Mouse (Mus musculus) embryonic facial prominence, embryonic 13.5 days (tissue): ENCODE measurements around the gene Ntn1. TPM values are rescaled to one million over a fixed set of nuclear protein-coding genes. Genes with fewer than 3 reads are reported as not detected.

Source experiments
- ATAC-seq: fragments of 200-750 bp; cut with Nextera tagmentation; 2 replicates; pipeline ENCODE4 v1.8.0; 2017; ENCODE audit warnings: low read depth; ENCODE audit not compliant: insufficient number of reproducible peaks, insufficient read depth, low FRiP score, low TSS enrichment
- H3K27ac ChIP-seq: fragments of 300-500 bp; sonication (generic); 2 replicates; pipeline ENCODE4 v1.5.1; 2015; ENCODE audit warnings: moderate library complexity, mild to moderate bottlenecking, inconsistent platforms
- H3K27me3 ChIP-seq: fragments of 300-500 bp; sonication (generic); 2 replicates; pipeline ENCODE4 v1.6.1; 2015; ENCODE audit warnings: mild to moderate bottlenecking, inconsistent platforms
- H3K36me3 ChIP-seq: fragments of 300-500 bp; sonication (generic); 2 replicates; pipeline ENCODE4 v1.6.1; 2015; ENCODE audit warnings: mild to moderate bottlenecking, inconsistent platforms
- H3K4me1 ChIP-seq: fragments of 300-500 bp; sonication (generic); 2 replicates; pipeline ENCODE4 v1.6.1; 2015; ENCODE audit warnings: inconsistent platforms
- H3K4me2 ChIP-seq: fragments of 300-500 bp; sonication (generic); 2 replicates; pipeline ENCODE4 v1.6.1; 2015; ENCODE audit warnings: moderate library complexity, mild to moderate bottlenecking, inconsistent platforms
- H3K4me3 ChIP-seq: fragments of 300-500 bp; sonication (generic); 2 replicates; pipeline ENCODE4 v1.5.1; 2015; ENCODE audit warnings: mild to moderate bottlenecking, inconsistent platforms
- H3K9ac ChIP-seq: fragments of 300-500 bp; sonication (generic); 2 replicates; pipeline ENCODE4 v1.6.1; 2015; ENCODE audit warnings: mild to moderate bottlenecking, inconsistent platforms
- H3K9me3 ChIP-seq: fragments of 300-500 bp; sonication (generic); 2 replicates; pipeline ENCODE4 v1.6.1; 2016; ENCODE audit warnings: inconsistent platforms
- WGBS: fragments of 180-500 bp; shearing (Covaris S2); methylation state at CpG from one replicate; pipeline ENCODE4 v1.1.7; 2015; ENCODE audit warnings: mixed read lengths; 5-methylcytosine and 5-hydroxymethylcytosine counted together
- polyA plus RNA-seq: library from polyadenylated mRNA; unstranded; fragments of >200 nt; fragmentation: Nextera tagmentation; extraction: Ambion mirVana; gene quantifications from 2 replicates; pipeline ENCODE4 v1.2.1, GENCODE M21; 2015

The Ntn1 gene
- polyA plus RNA-seq, 1 experiment from 2014 or later = 7.1 TPM

DNA sequence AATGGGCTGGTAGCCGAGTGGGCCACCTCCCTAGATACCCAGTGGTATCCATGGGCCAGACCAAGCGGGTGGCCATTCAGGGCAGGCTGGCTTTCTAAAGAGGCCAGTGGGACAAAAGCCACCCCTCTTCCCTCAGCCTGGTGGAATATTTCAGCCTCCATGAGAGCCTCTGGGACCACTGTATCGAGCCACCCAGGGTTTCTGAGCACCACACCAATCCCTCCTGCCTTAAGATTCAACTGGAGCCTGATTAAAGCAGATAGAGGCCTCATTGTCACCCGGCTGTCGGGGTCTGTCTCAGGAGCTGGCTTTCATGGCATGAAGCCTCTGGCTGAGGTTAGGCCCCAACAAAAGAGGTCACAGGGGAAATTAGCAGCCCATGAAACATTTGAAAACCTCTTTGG is 174.0 kb downstream of the Ntn1 start:
- H3K9ac ChIP-seq = no peak overlapping the region
- H3K4me1 ChIP-seq = peaks cover 15% of the 10 kb centered on the region
- H3K27ac ChIP-seq = no peak overlapping the region
- no peaks in the 10 kb centered on the region; the same call in 1 of the 2 replicates for H3K27me3 ChIP-seq
- H3K36me3 ChIP-seq = no peaks in the 10 kb centered on the region
- H3K4me2 ChIP-seq = no peak overlapping the region
- H3K9me3 ChIP-seq = no peaks in the 10 kb centered on the region
- no peak for ATAC-seq
- WGBS = 56% methylated on average over 5 of the region's 5 CpGs
- H3K4me3 ChIP-seq = no peak overlapping the region

DNA sequence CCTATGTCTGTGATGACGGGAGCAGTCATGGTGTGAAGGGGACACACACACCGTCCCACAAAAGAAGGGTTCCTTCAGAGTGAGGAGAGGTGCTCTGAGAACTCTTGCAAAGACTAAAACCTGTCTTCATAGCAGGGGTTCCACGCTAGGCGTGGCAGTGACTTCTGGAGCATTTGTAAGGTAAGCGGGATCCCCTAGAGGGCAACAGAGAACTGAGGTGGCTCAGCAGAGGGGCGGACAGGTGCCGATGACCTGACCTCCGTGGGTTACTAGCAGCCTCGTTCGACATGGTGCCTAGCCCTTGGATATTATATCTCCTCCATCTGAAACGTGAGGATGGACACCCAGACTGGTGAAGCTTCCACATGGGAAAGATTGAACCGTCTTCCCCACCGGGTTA is 177.5 kb downstream of the Ntn1 start:
- Histone ChIP-seq H3K27me3 (no peaks in the 10 kb centered on the region; the same call in 1 of the 2 replicates), H3K9ac (no peak overlapping the region), H3K4me3 (no peak overlapping the region), H3K4me2 (no peak overlapping the region), H3K4me1 (peaks cover 9% of the 10 kb centered on the region), H3K27ac (no peak overlapping the region), H3K9me3 (no peaks in the 10 kb centered on the region), H3K36me3 (no peaks in the 10 kb centered on the region)
- ATAC-seq = no peak
- WGBS = 61% methylated on average over 13 of the region's 13 CpGs

DNA sequence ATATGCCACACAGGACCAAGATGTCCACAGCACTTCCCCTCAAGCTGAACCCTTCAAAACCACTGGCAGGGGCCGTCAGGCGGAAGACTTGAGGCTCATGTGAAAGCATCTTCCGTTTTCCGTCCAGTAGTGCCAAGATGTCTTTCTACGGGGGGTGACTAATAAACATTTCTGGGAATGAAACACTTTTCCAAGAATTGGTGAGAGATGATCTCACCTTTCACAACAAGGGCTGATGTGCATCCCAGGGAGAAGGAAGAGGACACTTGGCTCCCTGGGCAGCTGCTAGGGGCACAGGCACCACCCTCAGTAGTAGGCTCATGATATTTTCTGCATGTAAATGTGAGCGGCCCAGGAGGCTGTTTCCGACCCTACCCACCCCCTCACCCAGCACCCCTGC is 178.4 kb downstream of the Ntn1 start:
- Histone ChIP-seq H3K27ac (no peak overlapping the region), H3K9ac (no peak overlapping the region), H3K27me3 (no peaks in the 10 kb centered on the region; the same call in 1 of the 2 replicates), H3K36me3 (no peaks in the 10 kb centered on the region), H3K4me1 (peaks cover 9% of the 10 kb centered on the region), H3K4me3 (no peak overlapping the region), H3K9me3 (no peaks in the 10 kb centered on the region), H3K4me2 (no peak overlapping the region)
- ATAC-seq = no peak
- WGBS = 91% methylated on average over 7 of the region's 7 CpGs

DNA sequence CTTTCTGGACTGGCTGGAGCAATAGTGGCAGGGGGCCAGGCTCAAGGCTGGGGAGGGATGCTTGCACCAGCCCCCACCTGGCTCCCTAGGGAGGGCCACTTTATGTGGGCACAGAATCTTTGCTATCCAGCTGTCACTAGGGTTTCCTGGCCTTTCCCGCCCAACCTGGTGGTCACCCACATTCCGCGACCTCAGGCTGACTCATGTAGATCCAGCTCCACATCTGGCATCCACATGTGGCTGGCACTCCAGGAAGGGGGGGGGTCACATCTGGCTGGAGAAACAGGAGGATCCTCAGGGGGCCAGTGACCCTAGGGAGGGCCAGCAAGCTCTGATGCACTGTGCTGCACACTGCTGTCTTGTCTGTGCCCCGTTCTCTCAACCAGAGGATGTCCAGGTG is 179.9 kb downstream of the Ntn1 start:
- 35% methylated on average over 4 of the region's 4 CpGs for WGBS
- Histone ChIP-seq H3K27me3 (no peaks in the 10 kb centered on the region; the same call in 1 of the 2 replicates), H3K4me1 (peaks cover 19% of the 10 kb centered on the region), H3K27ac (no peak overlapping the region), H3K9me3 (no peaks in the 10 kb centered on the region), H3K4me2 (no peak overlapping the region), H3K9ac (no peak overlapping the region), H3K4me3 (no peak overlapping the region), H3K36me3 (no peaks in the 10 kb centered on the region)
- ATAC-seq = no peak

DNA sequence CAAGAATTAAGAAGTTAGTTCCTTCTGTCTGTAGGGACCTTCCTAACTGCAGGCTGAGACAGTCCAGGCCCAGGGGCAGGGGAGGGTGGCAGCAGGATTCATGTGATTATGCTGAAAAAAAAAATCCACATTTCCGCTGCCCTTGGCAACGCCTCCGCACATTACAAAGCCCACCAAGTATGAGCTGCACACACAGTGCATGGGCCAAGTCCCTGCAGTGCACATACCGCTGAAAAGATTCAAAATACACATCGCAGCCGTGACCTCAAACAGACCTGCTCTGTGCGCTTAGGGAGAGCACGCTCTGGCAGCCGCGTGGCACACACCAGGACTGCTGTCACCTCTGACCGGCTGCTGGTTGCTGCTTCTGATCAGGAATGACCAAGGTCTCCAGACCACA is 184.6 kb downstream of the Ntn1 start:
- Histone ChIP-seq H3K4me1 (peaks cover 46% of the 10 kb centered on the region), H3K9ac (no peak overlapping the region), H3K36me3 (no peaks in the 10 kb centered on the region), H3K4me2 (no peak overlapping the region), H3K4me3 (no peak overlapping the region), H3K27ac (no peak overlapping the region), H3K27me3 (no peaks in the 10 kb centered on the region), H3K9me3 (no peaks in the 10 kb centered on the region)
- no peak for ATAC-seq
- 77% methylated on average over 11 of the region's 11 CpGs for WGBS

DNA sequence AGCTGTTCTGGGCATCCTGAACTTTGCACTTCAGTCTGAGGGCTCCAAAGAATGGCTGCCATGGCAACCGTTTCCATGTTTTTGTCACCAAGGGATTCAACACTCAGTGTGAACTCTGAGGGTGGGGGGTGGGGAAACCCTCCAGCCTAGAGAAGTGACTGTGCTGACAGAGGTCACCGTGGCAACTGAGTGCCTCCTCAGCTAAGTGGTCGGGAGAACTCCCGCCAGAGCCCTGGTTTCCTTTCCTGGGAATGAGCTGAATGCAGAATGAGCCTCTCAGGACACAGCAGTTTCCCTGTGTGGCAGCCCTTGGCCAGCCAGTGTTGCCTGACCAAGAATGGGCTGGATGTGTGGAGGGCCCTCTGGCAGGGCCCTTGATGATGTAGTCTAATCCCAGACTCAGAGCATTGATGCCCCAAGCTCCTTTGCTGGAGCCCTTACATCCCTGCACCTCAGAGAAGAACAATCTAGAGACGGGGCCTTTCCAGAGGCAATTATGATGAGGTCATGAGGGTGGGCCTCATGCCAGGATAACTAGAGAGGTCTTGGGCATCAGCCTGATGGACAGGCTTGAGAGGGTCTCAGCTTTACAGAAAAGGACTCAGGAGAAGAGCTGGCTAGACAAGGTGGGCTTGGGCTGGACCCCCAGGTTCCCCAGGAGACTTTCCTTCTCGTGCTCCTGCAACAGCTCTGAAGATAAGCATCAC is 185.3 kb downstream of the Ntn1 start:
- no peak overlapping the region for H3K4me2 ChIP-seq
- no peak overlapping the region for H3K9ac ChIP-seq
- no peaks in the 10 kb centered on the region for H3K36me3 ChIP-seq
- H3K27me3 ChIP-seq = no peaks in the 10 kb centered on the region
- ATAC-seq = no peak
- H3K4me3 ChIP-seq = no peak overlapping the region
- 37% methylated on average over 6 of the region's 6 CpGs for WGBS
- H3K9me3 ChIP-seq = no peaks in the 10 kb centered on the region
- H3K27ac ChIP-seq = no peak overlapping the region
- peaks cover 40% of the 10 kb centered on the region for H3K4me1 ChIP-seq

DNA sequence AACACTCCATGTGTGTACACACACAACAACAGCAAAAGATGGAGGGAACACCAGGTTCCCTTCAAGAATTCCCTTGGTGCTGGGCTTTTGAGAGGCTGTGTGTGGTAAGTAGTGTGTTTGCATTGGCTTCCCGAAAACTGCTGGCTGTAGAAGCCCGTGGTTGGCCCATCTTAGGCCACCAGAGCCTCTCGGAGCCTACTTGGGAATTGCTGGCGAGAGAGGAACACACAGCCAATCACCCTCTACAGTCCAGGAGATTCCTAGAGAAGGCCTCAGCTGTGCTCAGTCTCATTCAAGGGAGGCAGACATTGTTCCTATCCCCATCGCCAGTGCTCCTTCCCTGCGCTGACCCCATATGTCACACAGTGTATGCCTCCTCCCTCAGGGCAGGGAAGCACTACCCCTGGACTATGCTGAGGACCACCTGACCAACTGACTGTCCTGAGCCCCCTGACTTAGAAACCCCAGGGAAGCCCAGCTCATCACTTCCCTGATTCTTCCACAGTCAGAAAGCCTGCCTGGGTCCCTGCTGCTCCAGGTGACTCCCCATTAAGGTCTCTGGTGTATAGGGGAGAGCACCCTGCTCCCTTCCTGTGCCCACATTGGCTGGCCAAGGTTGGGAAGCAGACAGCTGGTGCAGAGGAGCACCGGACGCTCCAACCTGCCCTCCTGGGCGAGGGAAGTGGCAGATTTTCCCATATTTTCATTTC is 186.0 kb downstream of the Ntn1 start:
- Histone ChIP-seq H3K4me1 (peaks cover 40% of the 10 kb centered on the region), H3K27me3 (no peaks in the 10 kb centered on the region), H3K27ac (no peak overlapping the region), H3K9me3 (no peaks in the 10 kb centered on the region), H3K4me3 (no peak overlapping the region), H3K36me3 (no peaks in the 10 kb centered on the region), H3K9ac (no peak overlapping the region), H3K4me2 (no peak overlapping the region)
- ATAC-seq = no peak
- 79% methylated on average over 9 of the region's 9 CpGs for WGBS

DNA sequence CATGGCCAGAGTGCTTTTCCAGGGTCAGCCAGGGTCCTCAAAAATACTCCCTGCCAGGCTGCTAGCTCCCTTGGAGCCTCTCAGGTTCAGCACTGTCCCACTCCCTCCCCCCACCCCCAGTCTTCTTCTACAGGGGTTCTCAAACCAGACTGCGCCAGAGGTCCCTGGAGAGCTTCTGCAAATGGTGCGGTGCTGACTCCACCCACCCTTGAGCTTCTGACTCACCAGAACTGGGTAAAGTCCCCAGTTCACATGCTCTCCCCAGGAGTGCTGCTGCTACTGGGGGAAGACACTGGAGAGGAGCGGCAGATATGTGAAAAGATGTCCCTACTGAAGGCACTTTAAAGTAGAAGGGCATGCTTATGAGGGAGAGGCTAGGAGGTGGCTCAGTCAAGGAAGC is 186.7 kb downstream of the Ntn1 start:
- H3K4me1 ChIP-seq = peaks cover 43% of the 10 kb centered on the region
- H3K4me3 ChIP-seq = no peak overlapping the region
- H3K27me3 ChIP-seq = no peaks in the 10 kb centered on the region
- no peaks in the 10 kb centered on the region for H3K9me3 ChIP-seq
- no peak for ATAC-seq
- 73% methylated on average over 3 of the region's 3 CpGs for WGBS
- no peaks in the 10 kb centered on the region for H3K36me3 ChIP-seq
- no peak overlapping the region for H3K27ac ChIP-seq
- H3K4me2 ChIP-seq = no peak overlapping the region
- H3K9ac ChIP-seq = no peak overlapping the region

DNA sequence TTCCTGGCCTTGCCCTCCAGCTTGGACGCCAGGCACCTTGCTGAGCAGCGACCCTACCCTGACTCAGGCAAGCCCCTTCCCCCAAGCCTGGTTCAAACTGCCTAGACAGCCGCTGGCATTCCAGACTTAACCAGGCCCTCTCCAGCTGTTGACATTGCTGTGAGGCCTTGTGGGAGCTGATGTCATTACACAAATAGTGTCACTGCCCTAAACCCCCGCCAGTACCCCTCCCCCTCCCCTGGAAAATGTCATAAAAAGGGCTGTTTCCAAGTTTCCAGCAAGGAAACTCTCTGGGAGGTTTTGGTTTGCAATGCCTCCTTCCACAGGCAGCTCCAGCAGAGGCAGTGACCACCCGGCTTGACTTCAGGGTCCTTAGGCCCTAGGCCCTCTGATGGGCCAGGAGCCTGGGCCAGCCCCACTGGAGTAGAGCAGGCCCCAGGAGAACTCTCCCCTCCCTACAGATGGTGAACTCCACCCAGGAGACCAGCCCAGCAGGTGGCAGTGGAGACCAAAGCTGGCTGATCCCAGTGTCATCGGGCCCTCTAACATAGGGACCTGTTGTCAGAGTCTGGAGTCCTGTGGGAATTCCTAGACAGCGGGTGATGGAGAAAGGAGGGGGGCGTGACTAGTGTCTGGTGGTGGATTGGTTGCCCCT is 188.6 kb downstream of the Ntn1 start:
- no peaks in the 10 kb centered on the region for H3K27me3 ChIP-seq
- H3K9me3 ChIP-seq = no peaks in the 10 kb centered on the region
- H3K27ac ChIP-seq = no peak overlapping the region
- H3K9ac ChIP-seq = no peak overlapping the region
- peaks cover 55% of the 10 kb centered on the region for H3K4me1 ChIP-seq
- no peaks in the 10 kb centered on the region for H3K36me3 ChIP-seq
- no peak overlapping the region for H3K4me2 ChIP-seq
- WGBS = 47% methylated on average over 8 of the region's 8 CpGs
- no peak overlapping the region for H3K4me3 ChIP-seq
- no peak for ATAC-seq

DNA sequence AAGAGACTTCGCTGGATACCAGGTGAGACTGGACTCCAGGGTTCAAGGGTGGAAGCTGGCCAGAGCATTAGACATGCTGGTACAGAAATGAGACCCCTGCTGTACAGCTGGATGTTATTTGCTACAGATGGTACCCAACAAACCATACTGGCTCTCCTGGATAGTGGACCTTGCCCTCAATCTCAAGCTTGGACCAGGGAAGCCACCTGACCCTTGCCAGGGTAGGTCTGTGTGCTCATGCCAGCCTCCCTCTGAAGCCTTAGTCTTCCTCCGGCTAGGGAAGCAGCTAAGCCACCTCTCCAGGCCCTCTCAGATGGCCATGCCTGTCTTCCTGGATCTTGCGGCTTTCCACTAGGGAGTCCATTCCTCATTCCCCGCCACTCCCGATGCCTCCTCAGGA is 189.9 kb downstream of the Ntn1 start:
- Histone ChIP-seq H3K27ac (no peak overlapping the region), H3K36me3 (no peaks in the 10 kb centered on the region), H3K4me3 (no peak overlapping the region), H3K27me3 (no peaks in the 10 kb centered on the region), H3K9ac (no peak overlapping the region), H3K9me3 (no peaks in the 10 kb centered on the region), H3K4me1 (peaks cover 46% of the 10 kb centered on the region), H3K4me2 (no peak overlapping the region)
- no peak for ATAC-seq
- WGBS = 92% methylated on average over 5 of the region's 5 CpGs

DNA sequence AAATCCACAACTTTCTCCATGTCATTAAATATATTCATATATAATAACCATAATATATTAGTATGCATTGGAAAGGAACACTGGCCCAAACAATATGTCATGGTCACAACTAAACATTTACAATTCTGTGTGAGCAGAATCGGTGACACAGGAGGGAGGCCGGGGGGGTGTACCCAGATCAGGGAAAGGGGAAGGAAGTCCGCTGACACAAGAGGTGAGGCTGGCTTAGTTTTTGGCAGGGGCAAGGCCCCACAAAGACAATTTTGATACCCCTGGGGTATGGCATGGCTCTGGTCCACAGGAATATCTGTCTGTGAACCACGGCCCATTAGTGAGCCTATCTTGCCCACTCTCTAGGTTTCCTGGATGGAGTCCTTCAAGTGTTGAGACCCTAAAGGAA is 191.1 kb downstream of the Ntn1 start:
- no peak for ATAC-seq
- H3K27ac ChIP-seq = no peak overlapping the region
- no peaks in the 10 kb centered on the region for H3K36me3 ChIP-seq
- no peaks in the 10 kb centered on the region for H3K9me3 ChIP-seq
- no peak overlapping the region for H3K4me3 ChIP-seq
- H3K9ac ChIP-seq = no peak overlapping the region
- peaks cover 34% of the 10 kb centered on the region for H3K4me1 ChIP-seq
- H3K27me3 ChIP-seq = no peaks in the 10 kb centered on the region
- 91% methylated on average over 4 of the region's 4 CpGs for WGBS
- H3K4me2 ChIP-seq = no peak overlapping the region

DNA sequence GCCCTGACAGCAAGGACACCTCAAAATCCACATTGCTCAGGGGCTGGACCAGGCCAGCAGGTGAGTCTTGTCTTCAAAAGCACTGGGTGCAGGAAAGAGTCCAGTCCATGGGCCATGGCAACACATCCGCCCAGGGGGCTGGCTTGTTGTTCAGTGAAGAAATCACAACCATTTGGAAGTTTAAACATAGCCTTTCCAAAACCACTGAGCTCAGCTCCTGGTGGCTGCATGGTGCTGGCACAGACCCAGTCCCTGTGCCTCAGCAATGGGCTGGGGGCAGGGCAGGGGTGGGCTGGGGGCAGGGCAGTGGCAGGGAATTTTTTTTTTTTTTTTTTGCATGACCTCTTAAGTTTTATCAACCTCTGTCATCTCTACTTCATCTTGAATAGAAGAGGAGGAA is 192.0 kb downstream of the Ntn1 start:
- Histone ChIP-seq H3K27ac (peak overlapping the region; percentile 49; the same call in 1 of the 2 replicates), H3K9me3 (no peaks in the 10 kb centered on the region), H3K36me3 (no peaks in the 10 kb centered on the region), H3K4me3 (no peak overlapping the region), H3K27me3 (no peaks in the 10 kb centered on the region), H3K9ac (no peak overlapping the region), H3K4me2 (no peak overlapping the region), H3K4me1 (peaks cover 31% of the 10 kb centered on the region)
- no peak for ATAC-seq
- WGBS = 67% methylated on average over 1 of the region's 1 CpGs
